21 mouse cellular contexts compared by ENCODE assay signal in the genomic region with DNA sequence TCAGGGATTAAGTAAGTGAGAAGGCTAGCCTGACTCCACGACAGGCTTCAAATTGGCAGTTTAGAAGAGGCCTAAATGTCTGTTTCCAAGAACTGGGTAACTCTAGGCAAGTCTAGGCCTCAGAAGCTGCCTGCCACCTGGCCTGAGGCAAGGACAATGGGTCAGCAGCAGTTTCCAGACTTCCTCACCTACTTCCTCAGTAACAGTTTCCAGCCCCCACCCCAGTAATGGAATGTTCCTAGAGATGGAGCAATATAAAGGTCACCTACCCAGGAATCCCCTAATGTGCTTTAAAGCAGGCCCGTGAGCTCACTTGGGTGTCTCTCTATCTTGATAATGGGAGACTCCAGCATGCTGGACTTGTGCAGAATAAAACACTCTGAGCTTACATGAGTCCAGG. TPM values are rescaled to one million over a fixed set of nuclear protein-coding genes. Genes with fewer than 3 reads are reported as not detected.
"Had no signal": no experiment of that assay in that cellular context is flagged by ENCODE, and none has a peak within 500 bp of the region (broad histone marks: within the 10 kb centered on the region; RNA-seq: fewer than 3 reads in every experiment).

No protein-coding gene starts in this region.

- H3K9ac ChIP-seq: liver, postnatal 0 days; lung, embryonic 15.5 days; midbrain, embryonic 13.5 days; midbrain, embryonic 15.5 days; neural tube, embryonic 12.5 days had no signal

- H3K9me3 ChIP-seq: lung, embryonic 15.5 days; megakaryocyte, embryonic 14.5 days; midbrain, embryonic 13.5 days; midbrain, embryonic 15.5 days; neural tube, embryonic 12.5 days had no signal

- H3K27ac ChIP-seq: lung, embryonic 15.5 days; macrophage; midbrain, embryonic 13.5 days; midbrain, embryonic 15.5 days; neural tube, embryonic 12.5 days had no signal

- ATAC-seq: liver, postnatal 0 days; lung, postnatal 0 days; midbrain, embryonic 13.5 days; midbrain, embryonic 15.5 days had no signal

- H3K4me1 ChIP-seq: lung, embryonic 15.5 days; megakaryocyte, embryonic 14.5 days; midbrain, embryonic 13.5 days; midbrain, embryonic 15.5 days; neural tube, embryonic 12.5 days had no signal

- H3K4me3 ChIP-seq: lung, embryonic 15.5 days; megakaryocyte, embryonic 14.5 days; midbrain, embryonic 13.5 days; midbrain, embryonic 15.5 days; neural tube, embryonic 12.5 days had no signal

- H3K4me2 ChIP-seq: lung, embryonic 15.5 days; midbrain, embryonic 11.5 days; midbrain, embryonic 13.5 days; midbrain, embryonic 15.5 days; neural tube, embryonic 12.5 days had no signal

- DNase-seq: liver, postnatal 0 days; lung, adult 2 months; lung, postnatal 14 days; lung, postnatal 36 days; right cerebral cortex, postnatal 25 days; right cerebral cortex, postnatal 4 days; spleen, adult 18-20 months; thymus, adult 2 months; thymus, postnatal 25 days; thymus, postnatal 4 days had no signal

- H3K27me3 ChIP-seq: lung, embryonic 15.5 days; megakaryocyte, embryonic 14.5 days; midbrain, embryonic 13.5 days; midbrain, embryonic 15.5 days; neural tube, embryonic 12.5 days had no signal

- H3K36me3 ChIP-seq: lung, embryonic 15.5 days; midbrain, embryonic 13.5 days; midbrain, embryonic 15.5 days; neural tube, embryonic 12.5 days had no signal

RNA-seq across cellular contexts. Expression of a gene that starts 10.1 kb away (rescaled TPM):
- polyA plus RNA-seq: liver, postnatal 0 days; lung, adult 2 months; lung, postnatal 0 days; macrophage; small intestine, adult 2 months; stomach, embryonic 14.5 days; stomach, embryonic 16.5 days; thymus, adult 2 months had no signal
